Mouse (Mus musculus) thymus, adult 2 months (tissue): ENCODE measurements around the gene Chd4. TPM values are rescaled to one million over a fixed set of nuclear protein-coding genes. Genes with fewer than 3 reads are reported as not detected.

Source experiments
- DNase-seq: peaks from one replicate; pipeline ENCODE4 v3.0.0; 2021
- H3K27ac ChIP-seq: fragments of 200-500 bp; 2 replicates; pipeline ENCODE4 v1.5.1; 2012; ENCODE audit warnings: low read length, control low read depth; ENCODE audit not compliant: control insufficient read depth, insufficient read depth
- H3K27me3 ChIP-seq: fragments of 200-500 bp; 2 replicates; pipeline ENCODE4 v1.6.1; 2012; ENCODE audit warnings: mild to moderate bottlenecking, low read length, moderate library complexity, mixed read lengths; ENCODE audit not compliant: control insufficient read depth, insufficient read depth
- H3K36me3 ChIP-seq: fragments of 200-500 bp; 2 replicates; pipeline ENCODE4 v1.6.1; 2012; ENCODE audit warnings: mild to moderate bottlenecking, low read length, moderate library complexity; ENCODE audit not compliant: control insufficient read depth, insufficient read depth
- H3K4me1 ChIP-seq: fragments of 200-500 bp; replicated peaks from 2 replicates; pipeline ENCODE4 v1.6.1; 2012; ENCODE audit warnings: low read length; ENCODE audit not compliant: control insufficient read depth, insufficient read depth
- H3K4me3 ChIP-seq: fragments of 200-500 bp; 2 replicates; pipeline ENCODE4 v1.5.1; 2012; ENCODE audit warnings: mild to moderate bottlenecking, low read length, control low read depth, moderate library complexity; ENCODE audit not compliant: control insufficient read depth, insufficient read depth
- CTCF ChIP-seq: fragments of 200-500 bp; IDR thresholded peaks from 2 replicates; pipeline ENCODE4 v1.5.1; 2012; ENCODE audit warnings: mild to moderate bottlenecking, control low read depth, low read length, moderate library complexity, borderline replicate concordance; ENCODE audit not compliant: control insufficient read depth, poor library complexity, insufficient read depth; ENCODE audit errors: extremely low read depth
- POLR2A ChIP-seq: fragments of 200-500 bp; IDR thresholded peaks from 2 replicates; pipeline ENCODE4 v1.6.1; 2012; ENCODE audit warnings: mild to moderate bottlenecking, low read length, control low read depth, moderate library complexity; ENCODE audit not compliant: control insufficient read depth, poor library complexity, insufficient read depth; ENCODE audit errors: extremely low read depth
- WGBS: fragments of 180-500 bp; shearing (Covaris S2); methylation state at CpG from one replicate; pipeline ENCODE4 v1.1.7; 2018; 5-methylcytosine and 5-hydroxymethylcytosine counted together
- polyA plus RNA-seq: library from polyadenylated mRNA; depleted of rRNA; stranded (reverse); fragments of >200 nt; gene quantifications from 2 replicates; pipeline ENCODE4 v1.2.3, GENCODE M21; 2012

The Chd4 gene
- polyA plus RNA-seq, 1 experiment: 127 TPM

DNA sequence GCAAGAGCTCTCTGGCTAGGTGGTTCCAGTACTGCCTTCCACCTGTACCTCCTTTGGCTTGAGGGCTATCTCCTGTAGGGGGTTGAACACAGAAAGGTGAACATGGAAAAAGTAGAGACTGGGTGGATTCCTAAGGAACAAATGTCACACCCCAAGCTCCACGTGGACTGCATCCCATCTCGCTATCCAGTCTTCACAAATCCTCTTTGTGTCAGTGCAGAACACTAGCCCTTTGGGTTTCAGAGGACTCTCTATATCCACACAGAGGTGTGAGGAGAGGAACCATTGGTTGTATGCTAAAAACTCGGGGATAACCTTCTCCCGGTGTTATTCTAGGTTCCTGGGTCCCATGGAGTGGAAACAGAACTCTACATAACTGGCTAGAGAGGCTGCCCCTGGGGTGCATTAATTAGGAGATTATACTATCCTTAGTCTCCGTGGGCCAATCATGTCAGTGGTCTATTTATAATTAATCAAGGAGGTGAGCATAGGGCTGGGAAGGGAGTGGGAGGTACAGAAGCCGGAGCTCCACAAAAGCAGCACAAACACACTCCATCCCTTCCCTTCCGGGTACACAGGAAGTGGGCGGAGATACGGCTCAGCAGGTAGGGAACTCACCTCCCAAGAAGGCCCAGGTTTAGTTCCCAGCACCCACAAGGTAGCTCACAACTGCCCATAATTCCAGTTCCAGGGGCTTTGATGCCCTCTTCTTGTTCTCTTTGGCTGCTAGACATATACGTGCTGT, 5.3 kb upstream of the Chd4 start:
- H3K27ac ChIP-seq: peak overlapping the region; percentile 50
- no peak overlapping the region for H3K4me3 ChIP-seq
- TF ChIP-seq POLR2A (no peak), CTCF (no peak)
- WGBS: 70% methylated on average over 10 of the region's 10 CpGs
- no peak for DNase-seq
- no peaks in the 10 kb centered on the region for H3K36me3 ChIP-seq
- peaks cover 26% of the 10 kb centered on the region for H3K4me1 ChIP-seq
- no peaks in the 10 kb centered on the region for H3K27me3 ChIP-seq

DNA sequence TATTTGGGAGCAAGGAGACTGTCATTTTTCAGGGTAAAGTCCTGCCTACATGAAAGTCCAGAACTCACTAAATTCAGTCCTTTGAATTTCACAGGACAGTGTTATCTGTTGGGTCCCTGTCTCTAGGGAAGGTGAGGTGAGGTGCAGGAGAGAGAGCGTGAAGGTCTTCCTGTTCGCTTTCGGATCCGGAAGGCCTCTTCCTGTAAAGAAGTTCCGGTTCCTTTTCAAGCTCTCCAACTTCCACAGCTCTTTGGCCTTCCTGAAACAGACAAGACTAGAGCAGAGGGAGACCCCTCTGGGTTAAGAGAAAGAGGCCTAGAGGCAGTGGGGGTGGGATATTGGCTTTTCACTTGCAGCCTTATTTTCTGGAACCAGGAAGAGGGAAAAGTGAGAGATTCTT, 3.4 kb upstream of the Chd4 start:
- no peak for DNase-seq
- WGBS: 32% methylated on average over 5 of the region's 5 CpGs
- Histone ChIP-seq H3K27ac (peak overlapping the region; percentile 54), H3K36me3 (no peaks in the 10 kb centered on the region), H3K27me3 (no peaks in the 10 kb centered on the region), H3K4me3 (no peak overlapping the region), H3K4me1 (peaks cover 28% of the 10 kb centered on the region)
- no peak for TF ChIP-seq POLR2A
- no peak for TF ChIP-seq CTCF

DNA sequence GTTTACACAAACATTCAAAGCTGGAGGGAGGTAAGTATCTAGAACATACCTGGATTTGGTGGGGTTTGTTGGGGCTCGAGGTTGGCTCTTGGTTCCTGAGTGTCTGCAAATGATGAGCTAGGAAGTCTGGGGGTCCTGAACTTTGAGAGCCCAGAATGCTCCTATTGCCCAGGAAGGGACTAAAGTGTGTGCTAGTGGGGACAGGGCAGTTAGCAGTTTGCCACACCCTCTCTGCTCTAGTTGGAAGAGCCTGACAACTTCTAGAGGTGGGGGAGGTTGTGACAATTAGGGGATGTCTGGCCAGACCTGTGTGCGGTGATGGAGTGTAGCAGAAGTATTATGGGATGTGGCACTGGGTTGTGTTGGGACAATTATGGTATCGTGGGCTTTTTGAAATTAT, 938 bp upstream of the Chd4 start:
- no peak overlapping the region for H3K4me3 ChIP-seq
- H3K4me1 ChIP-seq: peaks cover 44% of the 10 kb centered on the region
- no peak for TF ChIP-seq POLR2A
- no peak for TF ChIP-seq CTCF
- H3K27me3 ChIP-seq: no peaks in the 10 kb centered on the region
- DNase-seq: no peak
- WGBS: 54% methylated on average over 3 of the region's 3 CpGs
- no peaks in the 10 kb centered on the region for H3K36me3 ChIP-seq
- H3K27ac ChIP-seq: no peak overlapping the region; the same call in 1 of the 2 replicates

DNA sequence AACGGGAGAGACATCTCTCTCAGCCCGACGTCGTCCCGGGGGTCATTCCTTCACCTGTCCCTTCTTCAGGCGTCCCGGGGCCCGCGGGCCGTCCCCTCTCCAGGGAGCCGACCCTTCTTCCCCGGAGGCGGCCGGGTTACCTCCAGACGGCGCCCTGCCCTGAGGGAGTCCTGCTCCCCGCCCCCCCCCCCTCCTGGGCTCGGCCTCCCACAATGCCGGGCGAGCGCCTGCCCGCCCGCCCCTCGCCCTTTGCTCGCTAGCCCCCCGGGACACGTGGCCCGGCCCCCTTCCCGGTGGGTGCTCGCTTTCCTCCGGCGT, 457 bp downstream of the Chd4 start:
- 2% methylated on average over 24 of the region's 32 CpGs for WGBS
- H3K36me3 ChIP-seq: peaks cover 11% of the 10 kb centered on the region
- TF ChIP-seq POLR2A (no peak), CTCF (no peak)
- DNase-seq: no peak
- H3K27me3 ChIP-seq: no peaks in the 10 kb centered on the region
- peaks cover 45% of the 10 kb centered on the region for H3K4me1 ChIP-seq
- H3K27ac ChIP-seq: peak overlapping the region; percentile 77
- H3K4me3 ChIP-seq: peak overlapping the region; percentile 96

DNA sequence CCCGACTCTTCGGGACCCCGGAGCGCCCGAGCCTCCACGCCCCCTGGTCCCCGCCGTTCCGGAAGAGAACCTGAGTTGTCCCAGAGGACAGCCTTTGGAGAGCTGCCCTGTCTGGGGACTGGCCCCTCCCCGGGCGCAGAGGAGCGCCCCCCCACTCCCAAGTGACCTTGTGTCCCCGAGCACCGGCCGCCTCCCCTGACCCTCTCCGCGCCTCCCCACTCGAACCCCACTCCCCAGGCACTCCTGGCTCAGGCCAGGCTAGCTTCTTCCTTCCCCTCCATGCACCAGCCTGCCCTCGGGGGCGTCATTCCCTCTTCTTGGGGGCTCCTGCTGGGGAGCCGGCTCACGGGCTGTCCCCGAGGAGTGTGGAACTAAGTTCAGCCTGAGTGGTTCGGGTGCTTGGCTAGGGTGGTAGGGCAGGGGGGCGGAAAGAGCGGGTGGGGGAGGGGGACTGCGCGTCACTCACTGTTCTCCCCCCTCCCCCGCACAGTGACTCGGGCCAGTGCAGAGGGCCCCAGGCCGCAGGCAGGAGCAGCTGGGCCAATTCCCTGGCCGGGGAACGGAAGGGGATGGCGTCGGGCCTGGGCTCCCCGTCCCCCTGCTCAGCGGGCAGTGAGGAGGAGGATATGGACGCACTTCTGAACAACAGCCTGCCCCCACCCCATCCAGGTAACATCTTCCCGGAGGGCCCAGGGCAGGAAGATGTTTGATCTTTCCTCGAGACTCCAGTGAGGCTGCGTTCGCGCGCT, 990 bp downstream of the Chd4 start:
- peak; percentile 69 for DNase-seq
- WGBS: under 1% methylated on average over 43 of the region's 44 CpGs
- Histone ChIP-seq H3K4me3 (peak overlapping the region; percentile 96), H3K27me3 (no peaks in the 10 kb centered on the region), H3K36me3 (peaks cover 16% of the 10 kb centered on the region), H3K27ac (peak overlapping the region; percentile 77), H3K4me1 (peaks cover 42% of the 10 kb centered on the region)
- TF ChIP-seq POLR2A: peak; percentile 48; the same call in 1 of the 2 replicates
- no peak for TF ChIP-seq CTCF

DNA sequence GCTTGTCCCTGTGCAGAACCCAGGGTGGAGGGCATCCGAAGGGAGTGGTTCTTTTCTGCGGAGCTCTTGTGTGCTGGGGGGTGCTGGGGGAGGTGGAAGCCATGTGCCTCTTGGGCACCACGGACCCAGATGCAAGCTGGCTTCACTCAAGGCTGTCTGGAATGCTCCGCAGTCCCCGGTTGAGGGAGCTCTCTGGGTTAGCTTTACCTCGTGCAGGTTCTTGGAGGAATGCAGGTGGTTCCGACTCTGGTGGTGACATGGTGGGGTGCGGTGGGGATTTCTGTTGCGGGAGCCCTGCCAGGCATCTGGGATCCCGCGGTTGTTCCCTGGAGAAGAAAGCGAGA, 1.5 kb downstream of the Chd4 start:
- H3K4me1 ChIP-seq: peaks cover 41% of the 10 kb centered on the region
- H3K27me3 ChIP-seq: no peaks in the 10 kb centered on the region
- 0 out of 2 replicates have a peak, but pooled peaks have one; percentile 24 for TF ChIP-seq POLR2A
- TF ChIP-seq CTCF: no peak
- peak overlapping the region; percentile 96 for H3K4me3 ChIP-seq
- H3K36me3 ChIP-seq: peaks cover 22% of the 10 kb centered on the region
- WGBS: 1% methylated on average over 12 of the region's 12 CpGs
- peak overlapping the region; percentile 77 for H3K27ac ChIP-seq
- DNase-seq: no peak
